Comparison of ENCODE assay signal across 8 mouse cellular contexts in genomic region chr11:93968005-93968847, GRCm38 (mm10). TPM values are rescaled to one million over a fixed set of nuclear protein-coding genes. Genes with fewer than 3 reads are reported as not detected.
DNase-seq lines count a peak whose midpoint lies in the region; ATAC-seq and TF ChIP-seq lines count a peak whose summit lies in the region.

Gm20390 (minus strand) TSS chr11:93968293.
Nme1 (minus strand) TSS chr11:93968521.

- in situ Hi-C loops in Patski (cut with MboI; ENCODE audit: low pct_unique_long_range_greater_than_20kb), result no loop called here

- peak; percentile 86 for ATAC-seq in Patski
- peak; percentile 95 for ATAC-seq in hindbrain, embryonic 13.5 days (ENCODE audit: low FRiP score)

- POLR2A ChIA-PET in Patski (lab: Charles Lee), result interaction anchor here (0.5 to 0.7 kb wide), 2 partner anchors 27 to 1022 kb away, joined by 3 read pairs; partner anchors contain the start of gene Ppp1r9b

- peak within 1 kb of the TSS; percentile 89 for H3K9ac ChIP-seq in hindbrain, embryonic 13.5 days

- H3K4me2 ChIP-seq in hindbrain, embryonic 13.5 days, result peak within 1 kb of the TSS; percentile 79

- peak within 1 kb of the TSS; percentile 75 for H3K4me3 ChIP-seq in hindbrain, embryonic 13.5 days

- H3K4me1 ChIP-seq in hindbrain, embryonic 13.5 days (replicated peaks), result peaks cover 28% of the 10 kb centered on the region

- no peaks in the 10 kb centered on the region for H3K27me3 ChIP-seq in Patski
- no peaks in the 10 kb centered on the region for H3K27me3 ChIP-seq in hindbrain, embryonic 13.5 days

- peak; percentile 86 for TF ChIP-seq CTCF in Patski (IDR thresholded peaks at IDR 0.05)

- CTCF ChIA-PET in Patski (lab: Charles Lee), result interaction anchor here (0.8 to 1.2 kb wide), 4 partner anchors 10 to 124 kb away, joined by 3 to 5 read pairs (median 3); no protein-coding TSS in a partner anchor

- H3K36me3 ChIP-seq in hindbrain, embryonic 13.5 days, result peaks cover 28% of the 10 kb centered on the region

- peak; percentile 96 for DNase-seq in Patski (ENCODE audit: low read depth, low spot score)
- DNase-seq in cerebellum, postnatal 14 days, result peak; percentile 99
- peak; percentile 96 to 98 for DNase-seq in frontal cortex, postnatal 14 days (ENCODE audit: low spot score in 2 of 2)
- peak; percentile 98 for DNase-seq in layer of hippocampus, postnatal 25 days (ENCODE audit: extremely low spot score in 1 of 2, low spot score in 1 of 2)
- peak; percentile 98 for DNase-seq in lung, postnatal 25 days (ENCODE audit: low spot score)
- DNase-seq in retina, embryonic 14.5 days (ENCODE audit: low spot score), result peak; percentile 97
- peak; percentile 97 for DNase-seq in thymus, postnatal 4 days

- no peaks in the 10 kb centered on the region for H3K9me3 ChIP-seq in hindbrain, embryonic 13.5 days

- H3K27ac ChIP-seq in hindbrain, embryonic 13.5 days, result peak within 1 kb of the TSS; percentile 85

- under 1% methylated on average over 40 of the region's 40 CpGs for WGBS in hindbrain, embryonic 13.5 days

RNA-seq across cellular contexts. Expression of gene Gm20390, which starts in this region (rescaled TPM):
- 354 TPM for polyA plus RNA-seq in Patski (2021)
- 351 and 358 TPM in 2 replicates for polyA plus RNA-seq in hindbrain, embryonic 13.5 days (2015; fragmentation: Nextera tagmentation; extraction: Ambion mirVana)
- 100 to 1,000 TPM in 1 of 2 experiments, 10 to 100 TPM in 1; 88.1 to 124 TPM for total RNA-seq in layer of hippocampus, postnatal 25 days (2021)

RNA-seq across cellular contexts. Expression of gene Nme1, which starts in this region (rescaled TPM):
- 58.4 TPM for polyA plus RNA-seq in Patski (2021)
- 340 and 371 TPM in 2 replicates for polyA plus RNA-seq in hindbrain, embryonic 13.5 days (2015; fragmentation: Nextera tagmentation; extraction: Ambion mirVana)
- 10 to 100 TPM; 79.8 to 86.1 TPM for total RNA-seq in layer of hippocampus, postnatal 25 days (2021)

Comparison
In these comparisons a context has a peak if more than half of its experiments do, and no peak if none do; other contexts are left out.
1. Peak in every context shown above with its lines: DNase-seq, ATAC-seq, H3K4me3 ChIP-seq and H3K27ac ChIP-seq.